Mouse (Mus musculus) G1E (cell line): ENCODE results near the gene Psma4.

Experiments
- CTCF ChIP-seq: IDR thresholded peaks from 2 replicates; pipeline ENCODE4 v1.5.1; 2012; ENCODE audit warnings: low read depth, low read length, inconsistent platforms, mixed read lengths
- GATA1 ChIP-seq: IDR thresholded peaks from 2 replicates; pipeline ENCODE4 v1.6.1; 2012; ENCODE audit warnings: borderline replicate concordance, low read length, inconsistent platforms, mixed read lengths
- TAL1 ChIP-seq: conservative IDR thresholded peaks from 2 replicates; pipeline ENCODE4 v1.6.1; 2012; ENCODE audit warnings: low read depth, low read length, inconsistent platforms, mixed read lengths

- TF ChIP-seq CTCF, result 0 out of 2 replicates have a peak, but pooled peaks have one; percentile 14
- TF ChIP-seq TAL1, result no peak
- TF ChIP-seq GATA1, result no peak
Measured at GRCm38 (mm10) chr9:54931765-54932164, 18.8 kb upstream of the Psma4 start.
